Mouse (Mus musculus) embryonic facial prominence, embryonic 13.5 days (tissue): ENCODE measurements at regions not wholly inside any gene's neighbourhood (a gene's known extent, or its start where the extent isn't known, plus 50 kb on each side); places are given as distances from the start of the nearest gene placed in this dataset.

Source experiments
- ATAC-seq: fragments of 200-750 bp; cut with Nextera tagmentation; 2 replicates; pipeline ENCODE4 v1.8.0; 2017; ENCODE audit warnings: low read depth; ENCODE audit not compliant: insufficient number of reproducible peaks, insufficient read depth, low FRiP score, low TSS enrichment
- H3K27ac ChIP-seq: fragments of 300-500 bp; sonication (generic); 2 replicates; pipeline ENCODE4 v1.5.1; 2015; ENCODE audit warnings: moderate library complexity, mild to moderate bottlenecking, inconsistent platforms
- H3K27me3 ChIP-seq: fragments of 300-500 bp; sonication (generic); 2 replicates; pipeline ENCODE4 v1.6.1; 2015; ENCODE audit warnings: mild to moderate bottlenecking, inconsistent platforms
- H3K36me3 ChIP-seq: fragments of 300-500 bp; sonication (generic); 2 replicates; pipeline ENCODE4 v1.6.1; 2015; ENCODE audit warnings: mild to moderate bottlenecking, inconsistent platforms
- H3K4me1 ChIP-seq: fragments of 300-500 bp; sonication (generic); 2 replicates; pipeline ENCODE4 v1.6.1; 2015; ENCODE audit warnings: inconsistent platforms
- H3K4me2 ChIP-seq: fragments of 300-500 bp; sonication (generic); 2 replicates; pipeline ENCODE4 v1.6.1; 2015; ENCODE audit warnings: moderate library complexity, mild to moderate bottlenecking, inconsistent platforms
- H3K4me3 ChIP-seq: fragments of 300-500 bp; sonication (generic); 2 replicates; pipeline ENCODE4 v1.5.1; 2015; ENCODE audit warnings: mild to moderate bottlenecking, inconsistent platforms
- H3K9ac ChIP-seq: fragments of 300-500 bp; sonication (generic); 2 replicates; pipeline ENCODE4 v1.6.1; 2015; ENCODE audit warnings: mild to moderate bottlenecking, inconsistent platforms
- H3K9me3 ChIP-seq: fragments of 300-500 bp; sonication (generic); 2 replicates; pipeline ENCODE4 v1.6.1; 2016; ENCODE audit warnings: inconsistent platforms
- WGBS: fragments of 180-500 bp; shearing (Covaris S2); methylation state at CpG from one replicate; pipeline ENCODE4 v1.1.7; 2015; ENCODE audit warnings: mixed read lengths; 5-methylcytosine and 5-hydroxymethylcytosine counted together

DNA sequence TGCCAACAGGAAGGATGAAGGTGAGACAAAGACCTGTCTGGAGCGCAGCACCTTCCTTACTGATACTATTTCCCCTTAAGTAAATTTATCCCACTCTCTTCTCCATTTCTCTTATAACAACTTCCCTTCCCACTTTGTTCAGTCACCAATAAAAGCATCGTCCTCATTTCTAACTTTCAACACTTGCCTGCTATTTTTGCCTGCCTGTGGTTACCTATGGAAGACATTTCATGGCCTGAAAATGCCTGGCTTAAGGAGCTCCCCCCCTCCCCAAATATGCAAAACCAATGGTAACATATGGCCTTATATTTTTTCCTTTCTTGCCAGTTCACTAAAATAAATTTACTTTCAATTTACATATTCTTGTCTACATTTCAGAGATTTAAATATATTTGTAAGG, 271.0 kb upstream of the Cxxc4 start:
- WGBS: 92% methylated on average over 2 of the region's 2 CpGs
- Histone ChIP-seq H3K36me3 (no peaks in the 10 kb centered on the region), H3K4me2 (no peak overlapping the region), H3K9ac (no peak overlapping the region), H3K4me3 (no peak overlapping the region), H3K27me3 (no peaks in the 10 kb centered on the region), H3K4me1 (no peaks in the 10 kb centered on the region), H3K27ac (no peak overlapping the region), H3K9me3 (no peaks in the 10 kb centered on the region)
- ATAC-seq: no peak

DNA sequence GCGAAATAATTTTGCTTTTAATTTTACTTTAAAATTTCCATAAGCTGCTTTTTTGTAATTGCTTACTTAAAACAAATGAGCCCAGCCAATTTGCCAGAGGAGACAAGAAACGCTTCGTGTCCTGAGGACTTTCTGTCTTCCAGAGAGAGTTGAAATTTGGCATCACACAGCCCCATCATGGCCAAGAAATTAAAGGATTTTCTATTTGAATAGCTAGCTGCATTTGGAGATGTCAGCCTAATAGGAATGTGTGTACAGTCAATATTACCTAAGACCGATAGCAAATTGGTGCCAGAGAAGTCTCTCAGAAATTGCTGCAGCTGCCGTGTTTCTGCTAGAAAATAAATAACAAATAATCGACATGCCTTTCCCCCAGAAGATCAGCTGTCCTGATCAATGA, 268.1 kb upstream of the Cxxc4 start:
- Histone ChIP-seq H3K27me3 (no peaks in the 10 kb centered on the region), H3K27ac (no peak overlapping the region), H3K4me3 (no peak overlapping the region), H3K9me3 (no peaks in the 10 kb centered on the region), H3K36me3 (no peaks in the 10 kb centered on the region), H3K4me1 (no peaks in the 10 kb centered on the region), H3K4me2 (no peak overlapping the region), H3K9ac (no peak overlapping the region)
- 66% methylated on average over 6 of the region's 6 CpGs for WGBS
- no peak for ATAC-seq

- 78% methylated on average over 2 of the region's 2 CpGs for WGBS
- no peak overlapping the region for H3K27ac ChIP-seq
- H3K4me1 ChIP-seq: no peaks in the 10 kb centered on the region
- H3K9ac ChIP-seq: no peak overlapping the region
- H3K27me3 ChIP-seq: no peaks in the 10 kb centered on the region
- H3K36me3 ChIP-seq: no peaks in the 10 kb centered on the region
- H3K9me3 ChIP-seq: no peaks in the 10 kb centered on the region
- ATAC-seq: no peak
- no peak overlapping the region for H3K4me2 ChIP-seq
- no peak overlapping the region for H3K4me3 ChIP-seq
These were observed 263.5 kb upstream of the Cxxc4 start for GRCm38 (mm10) chr3:133972774-133973173.

- no peak overlapping the region for H3K4me2 ChIP-seq
- H3K9ac ChIP-seq: no peak overlapping the region
- no peaks in the 10 kb centered on the region for H3K9me3 ChIP-seq
- no peak for ATAC-seq
- H3K36me3 ChIP-seq: no peaks in the 10 kb centered on the region
- H3K4me3 ChIP-seq: no peak overlapping the region
- WGBS: 68% methylated on average over 2 of the region's 2 CpGs
- no peaks in the 10 kb centered on the region for H3K4me1 ChIP-seq
- H3K27ac ChIP-seq: no peak overlapping the region
- no peaks in the 10 kb centered on the region for H3K27me3 ChIP-seq
These were observed 248.6 kb upstream of the Cxxc4 start for GRCm38 (mm10) chr3:133987681-133988080.

GRCm38 (mm10) chr3:133993971-133994370, 242.3 kb upstream of the Cxxc4 start:
- 79% methylated on average over 2 of the region's 2 CpGs for WGBS
- Histone ChIP-seq H3K9ac (no peak overlapping the region), H3K9me3 (no peaks in the 10 kb centered on the region), H3K27me3 (no peaks in the 10 kb centered on the region), H3K27ac (no peak overlapping the region), H3K36me3 (no peaks in the 10 kb centered on the region), H3K4me1 (no peaks in the 10 kb centered on the region), H3K4me2 (no peak overlapping the region), H3K4me3 (no peak overlapping the region)
- ATAC-seq: no peak

DNA sequence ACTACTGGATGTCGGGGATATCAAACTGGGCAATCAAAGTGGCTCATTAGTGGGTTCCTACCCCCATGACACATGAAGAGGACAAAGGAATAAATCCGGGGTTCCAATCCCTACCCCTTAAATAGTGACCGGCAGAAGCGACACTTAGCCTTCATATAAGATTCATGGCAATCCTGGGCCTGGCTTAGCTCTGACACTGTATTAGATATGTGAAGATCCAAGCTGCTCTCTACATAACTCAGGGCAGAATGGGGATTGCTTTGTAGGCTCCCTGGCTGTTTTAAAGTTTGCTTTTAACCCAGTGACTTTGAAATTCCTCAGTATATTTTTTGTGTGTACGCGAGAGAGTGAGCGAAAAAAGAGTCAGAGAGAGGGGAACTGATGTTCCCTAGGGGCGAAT, 236.3 kb upstream of the Cxxc4 start:
- H3K9ac ChIP-seq: no peak overlapping the region
- H3K4me2 ChIP-seq: no peak overlapping the region
- H3K4me1 ChIP-seq: no peaks in the 10 kb centered on the region
- H3K4me3 ChIP-seq: no peak overlapping the region
- no peaks in the 10 kb centered on the region for H3K27me3 ChIP-seq
- WGBS: 75% methylated on average over 8 of the region's 8 CpGs
- no peaks in the 10 kb centered on the region for H3K36me3 ChIP-seq
- H3K9me3 ChIP-seq: no peaks in the 10 kb centered on the region
- H3K27ac ChIP-seq: no peak overlapping the region
- no peak for ATAC-seq

DNA sequence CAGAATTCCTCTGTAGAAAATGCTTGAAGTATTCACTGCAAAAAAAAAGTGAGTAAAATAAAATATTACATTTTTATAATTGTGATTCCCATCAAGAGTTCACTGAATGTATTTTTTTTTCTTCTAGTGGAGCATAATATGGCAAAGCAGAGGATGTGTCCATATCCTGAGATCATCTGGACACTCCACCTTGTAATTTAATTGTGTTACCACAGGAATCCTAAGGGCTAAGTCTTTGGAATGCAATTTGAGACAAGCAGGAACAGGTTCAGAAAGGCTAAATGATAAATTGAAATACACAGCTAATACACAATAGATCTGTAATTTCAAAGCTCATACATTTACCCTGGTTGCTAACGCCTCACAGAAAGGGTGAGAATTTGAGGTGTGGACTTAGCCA, 235.7 kb upstream of the Cxxc4 start:
- 84% methylated on average over 1 of the region's 1 CpGs for WGBS
- no peaks in the 10 kb centered on the region for H3K27me3 ChIP-seq

DNA sequence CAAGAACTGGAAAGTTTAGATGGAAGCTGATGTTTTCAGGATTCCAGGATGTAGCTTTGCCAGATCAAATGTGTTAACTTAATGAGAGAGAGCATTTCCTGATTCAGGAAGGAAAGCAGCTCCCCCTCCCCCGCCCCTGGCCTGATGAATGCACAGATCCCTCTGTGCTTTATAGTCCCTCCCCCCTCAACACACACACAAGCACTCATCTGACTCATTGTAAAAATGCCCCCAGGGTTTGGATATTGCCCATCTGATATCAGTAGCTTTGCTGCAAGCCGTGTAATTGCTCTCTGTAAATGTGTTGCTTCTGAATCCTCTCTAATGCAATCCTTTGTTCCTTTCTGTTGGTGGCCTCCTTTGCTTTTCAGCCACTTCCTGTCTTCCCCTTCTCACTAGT, 221.5 kb upstream of the Cxxc4 start:
- Histone ChIP-seq H3K4me2 (no peak overlapping the region), H3K27me3 (no peaks in the 10 kb centered on the region), H3K9ac (no peak overlapping the region), H3K36me3 (no peaks in the 10 kb centered on the region), H3K27ac (no peak overlapping the region), H3K4me3 (no peak overlapping the region), H3K4me1 (0 out of 2 replicates have a peak, but pooled peaks cover 5% of the 10 kb centered on the region), H3K9me3 (no peaks in the 10 kb centered on the region)
- ATAC-seq: no peak
- WGBS: 36% methylated on average over 2 of the region's 2 CpGs

More for the DNA sequence above, 235.7 kb upstream of the Cxxc4 start:
- no peak overlapping the region for H3K4me3 ChIP-seq
- H3K9ac ChIP-seq: no peak overlapping the region
- H3K4me1 ChIP-seq: no peaks in the 10 kb centered on the region
- no peak overlapping the region for H3K27ac ChIP-seq
- no peaks in the 10 kb centered on the region for H3K9me3 ChIP-seq
- no peaks in the 10 kb centered on the region for H3K36me3 ChIP-seq
- H3K4me2 ChIP-seq: no peak overlapping the region
- ATAC-seq: no peak

GRCm38 (mm10) chr3:134015412-134015811, 220.9 kb upstream of the Cxxc4 start:
- no peak for ATAC-seq
- Histone ChIP-seq H3K4me3 (no peak overlapping the region), H3K9me3 (no peaks in the 10 kb centered on the region), H3K9ac (no peak overlapping the region), H3K27ac (no peak overlapping the region), H3K4me1 (0 out of 2 replicates have a peak, but pooled peaks cover 5% of the 10 kb centered on the region), H3K27me3 (no peaks in the 10 kb centered on the region), H3K4me2 (no peak overlapping the region), H3K36me3 (no peaks in the 10 kb centered on the region)
- 81% methylated on average over 3 of the region's 3 CpGs for WGBS

DNA sequence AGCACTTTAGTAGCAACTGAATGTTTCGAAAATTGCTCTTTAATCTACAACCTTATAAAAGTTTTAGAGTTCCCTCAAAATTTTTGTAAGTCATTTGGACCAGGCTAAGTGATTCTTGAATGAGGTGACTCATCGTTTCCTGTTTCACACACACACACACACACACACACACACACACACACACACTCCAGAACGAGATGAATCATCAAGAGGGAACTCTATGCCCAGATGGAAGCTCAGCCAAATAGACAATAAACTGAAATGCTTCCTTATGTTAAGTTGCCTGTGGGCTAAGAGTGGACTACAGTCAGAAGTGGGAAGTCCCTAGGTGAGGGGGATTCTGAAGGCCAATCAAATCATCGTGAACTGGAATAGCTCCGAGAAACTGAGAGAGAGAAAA, 202.4 kb upstream of the Cxxc4 start:
- no peak overlapping the region for H3K4me3 ChIP-seq
- H3K36me3 ChIP-seq: no peaks in the 10 kb centered on the region
- H3K27me3 ChIP-seq: no peaks in the 10 kb centered on the region
- no peaks in the 10 kb centered on the region for H3K4me1 ChIP-seq
- no peak overlapping the region for H3K9ac ChIP-seq
- no peak overlapping the region for H3K4me2 ChIP-seq
- ATAC-seq: no peak
- H3K9me3 ChIP-seq: no peaks in the 10 kb centered on the region
- WGBS: 54% methylated on average over 5 of the region's 5 CpGs
- no peak overlapping the region for H3K27ac ChIP-seq

DNA sequence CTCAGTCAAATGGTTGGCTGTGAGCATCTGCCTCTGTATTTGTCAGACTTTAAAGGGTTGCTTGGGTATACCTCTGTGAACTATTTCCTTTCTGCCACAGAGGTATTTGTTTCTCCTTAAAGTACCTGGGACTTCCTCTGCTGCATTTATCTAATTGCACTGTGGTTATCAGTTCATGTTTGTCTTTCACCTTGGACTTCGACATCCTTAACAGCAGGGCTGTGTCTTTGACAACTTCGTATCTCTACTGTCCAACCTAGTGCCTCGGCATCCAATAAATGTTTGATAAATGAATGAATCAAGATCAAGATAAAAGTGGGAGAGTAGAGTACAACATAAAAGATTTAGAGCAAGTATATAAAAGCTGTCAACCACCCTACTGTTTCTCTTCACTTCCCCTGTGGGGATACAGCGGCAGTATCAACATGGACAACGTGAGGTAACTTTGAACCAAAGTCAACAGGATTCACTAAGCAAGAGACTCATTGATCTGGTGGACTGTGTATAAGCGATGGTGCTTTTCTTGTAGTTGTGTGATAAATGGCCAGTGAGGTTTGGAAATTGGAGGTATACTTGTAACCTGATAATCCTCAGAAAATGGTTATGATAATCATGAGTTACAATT, 199.9 kb upstream of the Cxxc4 start:
- H3K4me1 ChIP-seq: no peaks in the 10 kb centered on the region
- no peaks in the 10 kb centered on the region for H3K9me3 ChIP-seq
- H3K4me3 ChIP-seq: no peak overlapping the region
- H3K27me3 ChIP-seq: no peaks in the 10 kb centered on the region
- 91% methylated on average over 6 of the region's 6 CpGs for WGBS
- ATAC-seq: no peak
- H3K36me3 ChIP-seq: no peaks in the 10 kb centered on the region
- H3K4me2 ChIP-seq: no peak overlapping the region
- no peak overlapping the region for H3K9ac ChIP-seq
- no peak overlapping the region for H3K27ac ChIP-seq

DNA sequence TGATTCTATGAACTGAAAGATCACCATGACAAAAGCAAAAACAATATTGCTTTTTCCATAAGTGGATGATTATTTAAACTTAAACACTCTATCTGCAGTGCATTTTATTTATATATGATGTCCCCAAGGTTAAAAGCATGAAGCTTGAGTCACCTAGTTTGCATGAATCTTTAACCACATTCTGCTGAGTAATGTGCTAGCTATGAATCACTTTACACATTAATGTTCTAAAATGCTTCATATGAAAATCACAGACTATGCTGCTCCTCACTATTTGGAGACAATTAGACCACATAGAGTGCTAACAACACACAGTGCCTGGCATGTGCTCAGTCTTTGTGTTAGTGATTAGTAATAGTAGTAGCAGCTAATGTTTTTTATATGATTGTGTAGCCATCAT, 185.6 kb upstream of the Cxxc4 start:
- Histone ChIP-seq H3K36me3 (no peaks in the 10 kb centered on the region), H3K9me3 (no peaks in the 10 kb centered on the region), H3K4me1 (no peaks in the 10 kb centered on the region), H3K4me3 (no peak overlapping the region), H3K27me3 (no peaks in the 10 kb centered on the region), H3K4me2 (no peak overlapping the region), H3K9ac (no peak overlapping the region), H3K27ac (no peak overlapping the region)
- no peak for ATAC-seq

GRCm38 (mm10) chr3:134082461-134082860, 153.8 kb upstream of the Cxxc4 start:
- 63% methylated on average over 1 of the region's 1 CpGs for WGBS
- ATAC-seq: no peak

More at GRCm38 (mm10) chr3:134082461-134082860, 153.8 kb upstream of the Cxxc4 start:
- Histone ChIP-seq H3K27me3 (no peaks in the 10 kb centered on the region), H3K4me3 (no peak overlapping the region), H3K4me2 (no peak overlapping the region), H3K36me3 (no peaks in the 10 kb centered on the region), H3K27ac (no peak overlapping the region), H3K4me1 (no peaks in the 10 kb centered on the region), H3K9ac (no peak overlapping the region), H3K9me3 (0 out of 2 replicates have a peak, but pooled peaks cover 4% of the 10 kb centered on the region)
